Mouse (Mus musculus) left cerebral cortex, postnatal 4 days (tissue): Measurements from ENCODE around the gene C1qtnf1. TPM values are rescaled to one million over a fixed set of nuclear protein-coding genes. Genes with fewer than 3 reads are reported as not detected.

Source experiments
- DNase-seq: peaks from one replicate; pipeline ENCODE4 v3.0.0-alpha.2; 2022
- intact Hi-C: fragments of 180-260 bp; cut with DNase I; formaldehyde crosslinking; loops from one replicate; pipeline ENCODE4 v1.15.1; 2025
- total RNA-seq, 2 experiments: library from RNA; stranded (reverse); gene quantifications; 2 replicates each; pipeline ENCODE4 v1.2.3; 2021

Gene C1qtnf1
- total RNA-seq, 2 experiments from 2014 or later = 7.2 to 7.4 TPM

DNA sequence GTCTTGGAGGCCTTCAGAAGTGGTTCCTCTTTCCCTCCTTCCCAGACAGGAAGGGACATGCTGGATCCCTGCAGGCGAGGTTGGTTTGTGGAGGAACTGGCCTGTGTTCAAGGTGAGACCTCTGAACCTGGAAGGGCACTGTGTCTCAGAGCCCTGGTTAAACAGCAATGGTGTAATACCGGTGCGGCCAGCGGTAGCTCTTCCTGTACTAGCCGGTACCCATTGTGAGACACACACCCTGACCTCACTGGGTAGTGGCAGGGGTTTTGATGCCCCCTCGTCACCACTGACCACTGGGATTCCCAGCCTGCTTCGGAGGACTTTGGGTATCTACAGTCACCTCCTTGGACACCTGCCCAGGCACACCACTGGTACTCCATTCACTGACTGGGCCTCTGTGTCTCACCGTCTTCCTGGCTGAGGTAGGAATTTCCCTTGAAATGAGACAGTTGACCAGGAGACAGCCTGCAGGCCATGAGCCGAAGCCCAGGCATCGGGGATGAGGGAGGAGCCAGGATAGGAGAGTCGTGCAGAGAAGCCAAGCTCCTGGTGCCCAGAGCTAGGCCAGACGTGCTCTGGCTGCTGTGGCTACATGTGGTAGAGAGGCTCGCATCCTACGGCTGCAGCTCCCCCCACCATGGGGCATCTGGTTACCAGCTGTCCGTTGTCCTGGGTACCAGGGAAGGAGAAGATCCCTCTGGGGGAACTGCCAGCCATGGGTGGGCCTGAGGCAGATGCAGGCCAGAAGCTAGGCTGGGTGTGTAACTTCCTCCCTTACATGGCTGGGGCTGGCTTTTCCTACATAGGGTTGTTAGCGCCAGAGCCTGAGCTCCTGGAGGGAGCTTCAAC, 3.3 kb downstream of the C1qtnf1 start:
- intact Hi-C loops = no loop called here
- DNase-seq = no peak

DNA sequence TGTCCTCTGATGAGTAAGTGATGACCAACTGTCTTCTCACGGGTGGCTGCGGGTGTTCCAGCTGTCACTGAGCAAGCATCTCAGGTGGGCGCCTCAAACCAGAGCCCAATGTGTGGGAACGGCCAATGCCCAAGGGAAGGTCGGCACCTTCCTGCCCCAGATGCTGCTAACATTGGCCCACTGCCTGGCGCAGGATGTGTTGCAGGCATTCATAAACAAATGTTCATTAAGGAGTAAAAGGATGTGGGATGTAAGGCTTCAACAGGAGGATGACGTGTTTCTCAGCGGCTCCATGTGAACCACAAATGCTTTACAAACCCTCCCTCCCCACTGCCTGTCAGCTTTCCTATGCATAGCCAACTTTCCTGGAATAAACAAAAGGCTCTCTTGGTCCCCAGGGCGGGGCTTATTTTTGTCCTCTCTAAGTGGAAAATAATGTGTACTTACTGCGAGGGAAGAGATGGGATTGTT, 5.4 kb downstream of the C1qtnf1 start:
- intact Hi-C loops = no loop called here
- no peak for DNase-seq

DNA sequence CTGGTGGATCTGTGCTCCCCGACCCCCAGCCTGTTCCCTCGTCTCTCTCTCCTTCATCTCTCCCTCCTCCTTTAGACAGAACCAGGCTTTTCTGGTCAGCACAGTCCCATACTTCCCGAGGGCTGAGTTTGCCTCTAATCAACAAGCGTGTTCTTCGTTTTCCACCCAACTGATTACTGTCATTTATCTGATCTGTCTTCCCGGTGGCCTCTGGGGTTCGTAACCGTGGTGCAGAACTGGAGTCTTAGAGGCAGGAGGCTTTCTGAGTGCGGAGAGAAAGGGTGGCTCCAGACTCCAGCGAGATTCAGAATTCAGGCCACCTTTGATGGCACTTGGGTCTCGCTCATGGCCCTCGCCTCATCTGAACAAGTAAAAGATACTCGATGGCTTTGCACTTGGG, 6.1 kb downstream of the C1qtnf1 start:
- intact Hi-C loops = no loop called here
- DNase-seq = no peak

DNA sequence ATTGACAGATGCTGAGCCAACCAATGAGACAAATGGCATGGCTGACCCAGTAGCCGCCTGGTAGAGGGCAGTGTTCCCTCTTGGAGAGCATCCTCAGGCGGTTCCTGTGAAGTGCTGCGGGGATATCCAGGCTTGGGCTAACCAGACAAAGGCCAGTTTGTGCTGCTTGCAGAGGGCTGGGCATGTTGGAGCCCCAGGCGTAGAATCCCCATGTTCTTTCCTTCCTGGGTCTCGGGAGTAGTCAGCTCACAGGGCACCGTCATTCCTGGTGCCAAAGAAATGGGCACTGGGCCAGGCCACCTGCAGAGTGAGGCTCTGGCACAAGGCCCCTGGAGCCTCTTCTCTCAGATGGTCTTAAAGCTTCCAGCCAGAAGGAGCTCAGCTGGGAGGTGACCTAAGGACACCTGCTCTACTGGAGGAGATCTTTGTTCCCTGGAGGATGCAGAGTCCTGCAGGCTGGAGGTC, 8.5 kb downstream of the C1qtnf1 start:
- intact Hi-C loops = no loop called here
- peak; percentile 83 for DNase-seq

DNA sequence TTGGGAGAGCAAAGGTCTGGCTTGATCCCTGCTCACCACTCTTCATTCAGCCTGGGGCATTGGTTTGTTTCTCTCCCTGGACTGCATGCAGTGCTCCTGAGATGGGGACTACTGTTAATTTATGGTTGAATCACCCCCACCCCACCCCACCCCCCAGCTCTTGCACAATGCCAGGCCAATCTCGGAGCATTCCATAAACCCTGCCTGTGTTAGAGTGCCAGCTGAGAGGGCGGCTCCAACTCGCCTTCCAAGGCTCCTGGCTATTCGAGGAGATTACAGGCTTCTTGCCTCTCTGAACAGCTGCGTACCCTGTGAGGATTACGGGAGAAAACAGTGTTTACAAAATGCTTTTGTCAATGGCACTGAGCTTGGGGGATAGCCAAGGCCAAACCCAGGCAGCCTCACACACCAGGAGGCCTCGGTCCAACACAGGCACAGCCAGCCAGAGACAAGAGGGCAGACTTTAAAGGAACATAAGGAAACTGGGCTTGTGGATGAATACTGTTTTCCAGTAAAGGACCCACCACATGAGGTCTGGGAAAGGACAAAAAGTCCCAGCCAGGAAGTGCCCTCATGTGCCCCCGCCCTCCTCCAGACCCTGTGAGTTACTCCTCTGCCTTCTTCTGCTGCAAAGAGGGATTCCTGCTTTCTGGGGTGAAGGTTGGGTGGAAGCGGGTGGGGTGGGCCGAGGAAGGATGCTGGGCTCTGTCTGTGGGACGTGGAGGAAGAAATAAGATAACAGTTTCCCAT, 10.8 kb downstream of the C1qtnf1 start:
- DNase-seq = peak; percentile 44
- intact Hi-C loops = no loop called here

DNA sequence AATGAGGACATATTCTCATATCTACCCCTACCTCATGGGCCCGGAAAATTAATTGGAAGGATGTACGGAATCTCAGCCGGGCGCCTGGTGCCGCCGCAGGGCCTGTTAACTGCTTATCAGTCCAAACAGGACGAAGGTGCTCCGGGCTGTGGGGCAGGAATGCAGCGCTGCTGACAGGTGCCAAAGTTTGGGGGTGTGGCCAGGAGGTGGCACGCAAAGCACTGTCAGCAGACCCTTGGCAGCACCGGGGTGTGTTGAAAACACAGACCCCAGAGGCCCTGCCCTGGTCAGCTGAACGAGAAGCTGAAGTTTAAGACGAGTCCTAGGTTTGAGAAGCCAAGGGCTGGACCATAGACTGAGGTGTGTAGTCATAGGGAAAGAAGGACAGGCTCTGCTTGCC, 14.7 kb downstream of the C1qtnf1 start:
- intact Hi-C loops = no loop called here

DNA sequence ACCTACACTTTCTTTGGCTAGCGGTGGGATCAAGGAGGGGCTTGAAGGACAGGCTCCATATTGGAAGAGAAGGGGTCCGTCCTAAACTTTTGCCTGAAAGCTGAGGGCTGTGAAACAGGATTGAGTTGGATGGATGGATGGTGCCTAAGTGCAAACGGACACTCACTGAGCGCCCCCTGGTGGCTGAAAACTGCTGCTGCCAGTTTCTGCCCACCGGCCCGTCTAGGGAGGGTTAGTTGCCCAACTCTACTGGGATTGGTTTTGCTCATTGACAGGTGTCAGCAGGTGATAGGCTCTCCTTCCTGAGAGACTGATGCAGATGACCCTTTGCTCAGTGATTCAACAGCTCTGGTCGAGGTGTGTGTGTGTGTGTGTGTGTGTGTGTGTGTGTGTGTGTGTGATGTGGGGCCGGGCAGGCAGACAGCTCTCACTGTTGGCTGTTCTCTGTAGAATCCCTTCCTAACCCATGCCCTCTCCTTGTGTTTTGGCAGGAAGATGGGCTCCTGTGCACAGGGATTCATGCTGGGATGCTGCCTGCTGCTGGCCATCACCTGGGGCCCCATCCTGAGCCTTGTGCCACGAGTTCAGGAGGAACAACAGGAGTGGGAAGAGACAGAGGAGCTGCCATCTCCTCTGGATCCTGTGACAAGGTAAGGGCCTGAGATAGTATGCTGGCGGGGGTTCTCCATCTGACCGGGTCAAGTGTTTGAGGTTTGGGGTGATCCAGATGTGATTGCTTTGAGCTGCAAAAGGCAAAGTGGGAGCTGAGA, 15.4 kb downstream of the C1qtnf1 start:
- intact Hi-C loops = no loop called here
- peak; percentile 81 for DNase-seq

More for the DNA sequence above, 14.7 kb downstream of the C1qtnf1 start:
- no peak for DNase-seq

DNA sequence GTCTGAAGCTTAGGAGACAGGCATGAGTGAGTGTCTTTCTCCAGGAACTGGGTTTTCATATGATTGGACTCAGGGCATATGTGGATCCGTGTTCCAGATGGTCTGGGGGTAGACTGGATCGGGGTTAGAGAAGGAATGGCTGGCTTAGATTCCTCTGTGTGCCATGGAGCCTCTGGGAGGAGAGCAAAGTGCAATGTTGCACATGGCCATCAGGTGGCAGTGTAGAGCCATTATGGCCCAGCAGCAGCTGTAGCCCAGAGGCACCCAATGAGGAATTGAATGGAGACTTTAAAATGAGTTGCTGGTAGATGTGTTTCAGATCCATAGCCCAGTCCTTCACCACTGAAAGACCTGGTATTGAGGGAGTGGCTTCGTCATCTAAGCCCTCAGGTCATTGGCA, 17.8 kb downstream of the C1qtnf1 start:
- intact Hi-C loops = no loop called here
- peak; percentile 71 for DNase-seq

DNA sequence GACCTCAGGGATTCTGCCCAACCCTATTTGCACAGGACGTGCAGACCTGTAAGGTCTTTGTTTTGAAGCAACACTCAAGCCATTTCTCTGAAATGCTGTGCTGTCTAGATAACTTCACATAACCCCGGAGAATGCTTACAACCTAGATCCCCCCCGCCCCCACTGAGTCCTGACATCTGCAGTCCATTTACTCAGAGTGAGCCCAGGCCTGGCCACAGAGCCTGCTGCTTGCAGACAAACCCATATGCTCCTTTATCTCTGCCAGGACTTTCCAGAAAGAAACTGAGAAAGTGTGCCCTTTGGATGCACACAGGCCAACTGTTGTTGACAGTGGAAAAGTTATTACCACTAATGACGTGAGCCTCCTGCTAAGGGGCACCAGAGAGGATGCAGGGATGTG, 19.3 kb downstream of the C1qtnf1 start:
- intact Hi-C loops = no loop called here
- DNase-seq = peak; percentile 55

DNA sequence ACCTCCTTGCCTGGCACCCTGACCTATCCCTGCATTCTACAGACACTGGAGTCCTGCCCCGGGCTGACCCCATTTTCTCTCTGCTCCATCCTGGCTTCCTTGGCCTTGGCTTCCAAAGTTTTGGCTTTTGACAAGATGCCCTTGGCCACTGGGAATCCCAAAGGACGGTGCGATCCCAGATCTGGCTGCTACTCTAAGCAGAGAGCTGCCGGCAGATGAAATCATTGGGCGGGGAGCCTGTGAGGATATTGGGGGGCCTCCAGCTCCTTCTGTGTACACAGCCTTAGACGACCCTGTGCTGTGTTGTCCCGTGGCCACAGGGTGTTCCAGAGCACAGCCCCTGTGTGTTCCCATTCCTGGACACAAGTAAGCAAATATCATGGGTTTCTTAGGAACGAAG, 20.4 kb downstream of the C1qtnf1 start:
- DNase-seq = peak; percentile 20
- intact Hi-C loops = no loop called here

DNA sequence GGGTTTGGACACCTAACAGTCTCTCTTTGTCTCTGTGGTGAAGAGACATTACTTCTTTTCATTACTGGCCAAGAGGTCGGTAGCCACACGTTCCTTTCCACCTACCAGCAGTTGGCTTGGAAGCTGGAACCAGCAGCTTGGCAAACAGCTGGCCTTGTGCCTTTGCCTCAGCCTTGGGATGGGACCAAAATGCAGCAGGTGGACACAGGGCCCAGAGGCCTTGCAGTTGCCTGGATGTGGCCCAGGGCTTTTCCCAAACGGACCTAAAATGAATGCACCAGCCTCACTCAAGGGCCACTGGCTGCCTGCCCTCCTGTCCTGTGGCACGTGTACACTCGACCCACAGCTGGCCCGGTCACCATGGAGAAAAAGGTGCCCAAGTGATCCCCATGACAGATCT, 23.2 kb downstream of the C1qtnf1 start:
- intact Hi-C loops = no loop called here
- DNase-seq = peak; percentile 18

DNA sequence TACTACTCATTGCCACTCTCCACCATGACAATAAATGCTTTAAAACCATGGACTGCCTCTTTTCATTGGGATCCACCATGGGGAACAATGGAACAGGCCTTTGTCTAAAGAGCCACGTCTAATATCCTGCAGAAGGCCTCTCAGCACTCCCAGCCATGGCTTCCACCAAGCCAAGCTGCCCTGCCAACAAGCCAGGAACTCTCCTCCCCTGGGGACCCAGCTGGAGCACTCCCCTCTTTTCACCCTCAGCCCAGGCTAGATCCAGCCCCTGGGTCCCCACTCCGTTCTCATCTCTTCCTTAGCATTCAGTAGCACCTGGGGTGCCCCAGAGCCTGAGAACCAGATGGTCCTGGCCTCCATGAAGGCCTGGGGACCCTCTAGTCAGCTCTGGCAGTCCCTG, 25.0 kb downstream of the C1qtnf1 start:
- no peak for DNase-seq
- intact Hi-C loops = no loop called here

DNA sequence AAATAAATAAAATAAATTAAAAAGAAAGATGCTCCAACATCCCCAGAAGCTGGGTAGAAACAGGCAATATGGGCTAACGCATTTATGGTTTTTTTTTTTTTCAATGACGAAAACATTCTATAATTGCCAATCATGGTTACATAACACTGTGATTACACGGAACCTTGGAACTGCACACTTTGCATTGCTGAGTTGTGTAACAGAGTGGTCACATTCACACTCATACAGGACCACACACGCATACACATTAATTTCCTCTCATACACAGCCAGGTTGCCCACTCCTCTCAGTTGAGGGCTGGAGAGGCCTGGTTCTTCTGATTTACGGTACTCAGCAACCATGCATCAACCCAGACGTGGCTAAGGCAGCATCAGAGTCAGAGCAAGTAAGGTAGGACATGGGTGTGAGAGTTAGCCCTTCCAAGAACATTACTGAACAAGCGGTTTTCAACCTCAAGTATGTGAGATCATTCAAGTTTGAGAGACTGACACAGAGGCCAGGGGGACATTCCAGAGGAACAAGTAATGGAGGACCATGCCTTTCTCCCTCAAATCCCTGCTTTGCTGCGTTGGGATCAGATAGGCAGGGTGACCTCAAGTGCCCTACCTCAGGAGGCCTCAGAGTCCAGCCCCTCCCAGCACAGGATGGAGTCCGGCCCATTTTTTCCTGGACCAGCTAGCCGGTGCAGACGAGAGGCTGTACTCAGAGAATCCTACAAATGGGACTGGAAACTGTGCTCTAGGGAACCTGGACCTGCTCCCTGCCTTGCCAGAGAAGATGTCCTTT, 26.1 kb downstream of the C1qtnf1 start:
- DNase-seq = no peak
- intact Hi-C loops = no loop called here

DNA sequence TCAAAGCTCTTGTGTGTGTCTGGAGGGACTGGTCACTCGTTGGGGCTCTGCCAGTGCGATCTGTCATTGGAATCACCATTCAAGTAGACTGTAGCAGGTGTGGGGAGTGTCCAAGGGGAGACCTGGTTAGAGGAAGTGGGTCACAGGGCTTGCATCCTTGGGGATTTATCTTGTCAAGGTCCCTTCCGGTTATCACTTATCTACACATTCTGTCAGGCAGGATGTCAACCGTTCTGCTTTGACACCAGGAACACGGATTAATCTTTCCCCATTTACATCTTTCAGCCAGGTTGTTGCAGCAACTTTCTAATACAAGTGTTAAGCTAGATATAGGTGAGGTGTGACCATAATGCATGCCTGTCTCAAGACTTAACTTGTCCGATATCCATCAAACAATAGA, 27.8 kb downstream of the C1qtnf1 start:
- no peak for DNase-seq
- intact Hi-C loops = no loop called here

DNA sequence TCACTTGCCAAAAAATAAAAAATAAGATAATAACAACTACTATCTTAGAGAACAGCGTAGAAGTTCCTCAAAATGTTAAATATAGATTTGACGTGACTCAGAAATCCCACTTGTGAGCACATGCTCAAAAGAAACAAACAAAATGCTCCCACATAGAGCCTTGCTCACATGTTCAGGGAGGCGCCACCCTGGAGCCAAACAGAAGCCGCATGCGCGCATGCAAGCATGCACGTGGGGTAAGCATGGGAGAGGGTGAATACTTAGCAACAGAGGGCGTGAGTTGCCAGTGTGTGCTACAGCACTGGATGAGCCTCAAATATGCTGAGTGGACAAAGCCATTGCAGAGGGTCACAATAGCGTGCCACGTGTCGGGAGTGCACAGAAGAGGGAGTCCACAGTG, 28.9 kb downstream of the C1qtnf1 start:
- intact Hi-C loops = no loop called here
- no peak for DNase-seq

DNA sequence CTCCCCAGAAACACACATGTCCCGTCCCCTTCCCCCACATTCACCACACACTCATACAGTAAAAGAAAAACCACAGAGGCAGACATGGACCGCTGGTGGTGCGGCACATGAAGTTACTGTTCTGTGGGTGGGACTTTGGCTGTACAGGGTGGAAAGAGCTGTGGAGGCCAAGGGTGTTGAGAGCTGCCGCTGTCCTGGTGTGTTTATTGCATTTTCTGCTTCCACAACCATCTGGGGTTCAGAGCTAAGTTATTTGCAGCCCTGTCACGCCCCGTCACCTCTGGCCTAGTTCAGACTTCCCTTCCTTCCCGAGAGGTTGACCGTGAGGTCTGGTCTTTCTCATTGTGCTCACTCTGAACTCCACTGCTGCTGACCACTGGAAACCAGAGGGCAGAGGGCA, 31.0 kb downstream of the C1qtnf1 start:
- intact Hi-C loops = no loop called here
- no peak for DNase-seq

DNA sequence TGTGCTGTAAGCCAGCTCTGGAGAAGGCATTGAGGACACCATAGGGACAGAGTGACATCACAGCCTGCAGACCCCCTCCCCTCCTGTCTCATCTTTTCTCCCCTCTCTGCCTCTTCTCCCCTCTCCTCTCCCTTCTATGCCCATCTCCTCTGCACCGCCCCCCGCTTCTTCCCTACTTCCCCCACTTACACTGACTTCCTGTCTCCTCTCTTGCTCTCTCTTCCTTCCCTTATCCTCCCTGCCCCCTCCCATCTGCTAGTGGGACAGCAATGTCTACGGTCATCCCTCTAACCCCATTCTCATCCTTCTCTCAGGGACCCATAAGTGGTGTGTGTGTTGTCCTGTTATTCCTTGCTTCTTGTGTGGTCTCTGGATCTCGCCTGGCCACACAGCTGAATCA, 31.5 kb downstream of the C1qtnf1 start:
- no peak for DNase-seq
- intact Hi-C loops = no loop called here

DNA sequence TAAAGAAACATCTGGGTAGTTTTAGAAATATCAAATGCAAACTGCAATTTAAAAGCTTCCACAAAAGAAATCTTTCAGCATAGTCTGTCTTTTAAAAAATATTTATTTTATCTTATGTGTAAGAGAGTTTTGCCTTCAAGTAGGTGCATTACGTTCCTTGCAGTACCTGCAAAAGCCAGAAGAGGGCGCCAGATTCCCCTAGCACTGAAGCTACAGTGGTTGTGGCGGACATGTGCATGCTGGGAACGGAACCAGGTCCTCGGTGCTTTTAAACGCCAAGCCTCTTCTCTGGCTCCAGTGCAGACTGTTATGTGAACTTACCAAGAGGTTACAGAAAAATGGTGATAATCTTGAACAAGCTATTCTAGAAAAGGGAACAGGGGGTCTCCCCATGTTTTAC, 32.3 kb downstream of the C1qtnf1 start:
- intact Hi-C loops = no loop called here
- DNase-seq = no peak

DNA sequence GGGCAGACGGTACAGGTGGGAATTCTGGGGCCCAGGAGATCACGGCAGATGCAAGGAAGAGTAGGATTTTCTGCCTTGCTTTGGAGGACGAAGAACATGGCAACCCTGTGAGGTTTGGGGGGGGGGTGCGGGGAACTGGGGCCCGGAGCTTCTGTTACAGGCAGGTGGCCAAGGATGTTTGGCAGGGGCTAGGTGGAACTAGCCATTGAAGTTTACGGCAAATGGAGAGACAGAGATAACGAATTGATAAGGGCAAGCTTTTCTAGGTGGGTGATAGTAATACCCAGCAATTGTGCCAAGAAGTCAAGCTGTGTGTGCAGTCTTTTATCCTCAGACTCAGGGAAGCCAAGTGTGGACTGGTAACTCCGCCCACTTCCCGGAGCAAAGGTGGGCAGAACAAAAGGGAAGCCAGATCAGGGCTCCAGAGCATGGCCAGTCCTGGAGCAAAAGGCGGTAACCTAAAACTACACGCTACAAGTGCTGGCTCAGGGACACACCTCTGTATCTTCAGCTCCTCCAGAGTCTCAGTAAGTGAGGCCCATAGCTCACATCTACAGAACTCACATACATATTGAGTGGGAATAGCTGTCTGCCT, 39.5 kb downstream of the C1qtnf1 start:
- intact Hi-C loops = no loop called here
- DNase-seq = no peak
